Mouse (Mus musculus): ENCODE measurements around the gene Asdurf. TPM values are rescaled to one million over a fixed set of nuclear protein-coding genes. Genes with fewer than 3 reads are reported as not detected.
"Not testable (repeated sequence)": the region's sequence is repeated elsewhere in the genome, so short reads cannot be mapped to it uniquely, and the experiment has no call there.

Asdurf gene
- total and polyA plus RNA-seq, 3 experiments = 55.5 to 111 TPM; not detected in 1

GRCm38 (mm10) chr1:53358988-53359387, 6.6 kb upstream of the Asdurf start:
- ATAC-seq (ENCODE audit: extremely low read depth, insufficient number of reproducible peaks, low FRiP score, poor library complexity, severe bottlenecking) (no peak), DNase-seq (ENCODE audit: low spot score) (no peak)
- no peak overlapping the region for H3K4me3 ChIP-seq (ENCODE audit: low read depth, low read length)
- no peaks in the 10 kb centered on the region for H3K36me3 ChIP-seq (replicated peaks)
- no peak for TF ChIP-seq CTCF (IDR thresholded peaks at IDR 0.05; ENCODE audit: low read depth, low read length)
- no peak for TF ChIP-seq GATA1 (IDR thresholded peaks at IDR 0.05; ENCODE audit: borderline replicate concordance, low read length)
- no peak for TF ChIP-seq TAL1 (conservative IDR thresholded peaks at IDR 0.05; ENCODE audit: low read depth, low read length)
- TF ChIP-seq POLR2AphosphoS5 (IDR thresholded peaks at IDR 0.05; ENCODE audit: insufficient replicate concordance, low read depth, low read length) = no peak
- TF ChIP-seq GATA2 (IDR thresholded peaks at IDR 0.05; ENCODE audit: borderline replicate concordance, low read depth, low read length) = no peak
- no peaks in the 10 kb centered on the region for H3K9me3 ChIP-seq (replicated peaks)
- peaks cover 40% of the 10 kb centered on the region for H3K27me3 ChIP-seq (ENCODE audit: insufficient read depth, low read length)
- H3K4me1 ChIP-seq (ENCODE audit: insufficient read depth, low read depth, low read length) = no peaks in the 10 kb centered on the region

- H3K9me3 ChIP-seq (replicated peaks) = no peaks in the 10 kb centered on the region
- no peak for ATAC-seq (ENCODE audit: extremely low read depth, insufficient number of reproducible peaks, low FRiP score, poor library complexity, severe bottlenecking)
- H3K36me3 ChIP-seq (replicated peaks) = peaks cover 44% of the 10 kb centered on the region
- no peak overlapping the region for H3K4me3 ChIP-seq (ENCODE audit: low read depth, low read length)
- TF ChIP-seq TAL1 (conservative IDR thresholded peaks at IDR 0.05; ENCODE audit: low read depth, low read length) (no peak), GATA1 (IDR thresholded peaks at IDR 0.05; ENCODE audit: borderline replicate concordance, low read length) (no peak), GATA2 (IDR thresholded peaks at IDR 0.05; ENCODE audit: borderline replicate concordance, low read depth, low read length) (no peak), POLR2AphosphoS5 (IDR thresholded peaks at IDR 0.05; ENCODE audit: insufficient replicate concordance, low read depth, low read length) (no peak), CTCF (IDR thresholded peaks at IDR 0.05; ENCODE audit: low read depth, low read length) (no peak)
- peaks cover 9% of the 10 kb centered on the region; the same call in 1 of the 2 replicates for H3K4me1 ChIP-seq (ENCODE audit: insufficient read depth, low read depth, low read length)
- H3K27me3 ChIP-seq (ENCODE audit: insufficient read depth, low read length) = no peaks in the 10 kb centered on the region
- no peak for DNase-seq (ENCODE audit: low spot score)
These were observed 11.3 kb downstream of the Asdurf start for GRCm38 (mm10) chr1:53341071-53341470.

- H3K9me3 ChIP-seq (replicated peaks) = peaks cover 10% of the 10 kb centered on the region
- peaks cover 15% of the 10 kb centered on the region for H3K36me3 ChIP-seq (replicated peaks)
- peaks cover 14% of the 10 kb centered on the region; the same call in 1 of the 2 replicates for H3K4me1 ChIP-seq (ENCODE audit: insufficient read depth, low read depth, low read length)
- DNase-seq (ENCODE audit: low spot score); ATAC-seq (ENCODE audit: extremely low read depth, insufficient number of reproducible peaks, low FRiP score, poor library complexity, severe bottlenecking); H3K4me3 ChIP-seq (ENCODE audit: low read depth, low read length); H3K27me3 ChIP-seq (ENCODE audit: insufficient read depth, low read length): not testable (repeated sequence)
These were observed 15.0 kb downstream of the Asdurf start for GRCm38 (mm10) chr1:53337403-53337802.

- H3K4me1 ChIP-seq (ENCODE audit: insufficient read depth, low read depth, low read length) = peaks cover 9% of the 10 kb centered on the region; the same call in 1 of the 2 replicates
- H3K4me3 ChIP-seq (ENCODE audit: low read depth, low read length) = no peak overlapping the region
- ATAC-seq (ENCODE audit: extremely low read depth, insufficient number of reproducible peaks, low FRiP score, poor library complexity, severe bottlenecking) (no peak), DNase-seq (ENCODE audit: low spot score) (no peak)
- H3K27me3 ChIP-seq (ENCODE audit: insufficient read depth, low read length) = no peaks in the 10 kb centered on the region
- no peaks in the 10 kb centered on the region for H3K36me3 ChIP-seq (replicated peaks)
- no peak for TF ChIP-seq CTCF (IDR thresholded peaks at IDR 0.05; ENCODE audit: low read depth, low read length)
- no peak for TF ChIP-seq GATA2 (IDR thresholded peaks at IDR 0.05; ENCODE audit: borderline replicate concordance, low read depth, low read length)
- no peak for TF ChIP-seq TAL1 (conservative IDR thresholded peaks at IDR 0.05; ENCODE audit: low read depth, low read length)
- no peak for TF ChIP-seq POLR2AphosphoS5 (IDR thresholded peaks at IDR 0.05; ENCODE audit: insufficient replicate concordance, low read depth, low read length)
- TF ChIP-seq GATA1 (IDR thresholded peaks at IDR 0.05; ENCODE audit: borderline replicate concordance, low read length) = no peak
- H3K9me3 ChIP-seq (replicated peaks) = peaks cover 10% of the 10 kb centered on the region
These were observed 17.0 kb downstream of the Asdurf start for GRCm38 (mm10) chr1:53335465-53335864.

- H3K4me1 ChIP-seq (ENCODE audit: insufficient read depth, low read depth, low read length) = peaks cover 19% of the 10 kb centered on the region
- H3K9me3 ChIP-seq (replicated peaks) = peaks cover 10% of the 10 kb centered on the region
- not testable (repeated sequence) for DNase-seq (ENCODE audit: low spot score); H3K27me3 ChIP-seq (ENCODE audit: insufficient read depth, low read length); H3K4me3 ChIP-seq (ENCODE audit: low read depth, low read length); ATAC-seq (ENCODE audit: extremely low read depth, insufficient number of reproducible peaks, low FRiP score, poor library complexity, severe bottlenecking); H3K36me3 ChIP-seq (replicated peaks)
These were observed 18.9 kb downstream of the Asdurf start for GRCm38 (mm10) chr1:53333527-53333926.

- TF ChIP-seq GATA2 (IDR thresholded peaks at IDR 0.05; ENCODE audit: borderline replicate concordance, low read depth, low read length) (no peak), CTCF (IDR thresholded peaks at IDR 0.05; ENCODE audit: low read depth, low read length) (no peak), POLR2AphosphoS5 (IDR thresholded peaks at IDR 0.05; ENCODE audit: insufficient replicate concordance, low read depth, low read length) (no peak), TAL1 (conservative IDR thresholded peaks at IDR 0.05; ENCODE audit: low read depth, low read length) (no peak), GATA1 (IDR thresholded peaks at IDR 0.05; ENCODE audit: borderline replicate concordance, low read length) (no peak)
- Histone ChIP-seq H3K36me3 (replicated peaks) (peaks cover 14% of the 10 kb centered on the region), H3K4me3 (ENCODE audit: low read depth, low read length) (no peak overlapping the region), H3K9me3 (replicated peaks) (no peaks in the 10 kb centered on the region), H3K4me1 (ENCODE audit: insufficient read depth, low read depth, low read length) (peaks cover 67% of the 10 kb centered on the region), H3K27me3 (ENCODE audit: insufficient read depth, low read length) (no peaks in the 10 kb centered on the region)
- DNase-seq (ENCODE audit: low spot score) (no peak), ATAC-seq (ENCODE audit: extremely low read depth, insufficient number of reproducible peaks, low FRiP score, poor library complexity, severe bottlenecking) (no peak)
These were observed 27.5 kb downstream of the Asdurf start for GRCm38 (mm10) chr1:53324827-53325494.

GRCm38 (mm10) chr1:53324277-53324676, 28.1 kb downstream of the Asdurf start:
- no peak overlapping the region for H3K4me3 ChIP-seq (ENCODE audit: low read depth, low read length)
- peaks cover 18% of the 10 kb centered on the region for H3K36me3 ChIP-seq (replicated peaks)
- H3K27me3 ChIP-seq (ENCODE audit: insufficient read depth, low read length) = no peaks in the 10 kb centered on the region
- peak; percentile 14 for DNase-seq (ENCODE audit: low spot score)
- H3K4me1 ChIP-seq (ENCODE audit: insufficient read depth, low read depth, low read length) = peaks cover 67% of the 10 kb centered on the region
- H3K9me3 ChIP-seq (replicated peaks) = no peaks in the 10 kb centered on the region
- peak; percentile 76 for TF ChIP-seq TAL1 (conservative IDR thresholded peaks at IDR 0.05; ENCODE audit: low read depth, low read length)
- TF ChIP-seq CTCF (IDR thresholded peaks at IDR 0.05; ENCODE audit: low read depth, low read length) = no peak
- peak; percentile 62 for ATAC-seq (ENCODE audit: extremely low read depth, insufficient number of reproducible peaks, low FRiP score, poor library complexity, severe bottlenecking)

Measured in G1E (cell line).